Mouse (Mus musculus) NIH3T3 (cell line): ENCODE data around the gene Syn1.

ENCODE experiments used
- DNase-seq: peaks from one replicate; pipeline ENCODE4 v3.0.0-alpha.2; 2012; ENCODE audit warnings: low read depth

Gene Syn1

GRCm38 (mm10) chrX:20920844-20921364, at the start of gene Syn1:
Syn1 (minus strand) TSS chrX:20921004.
- DNase-seq, result peak; percentile 92

DNA sequence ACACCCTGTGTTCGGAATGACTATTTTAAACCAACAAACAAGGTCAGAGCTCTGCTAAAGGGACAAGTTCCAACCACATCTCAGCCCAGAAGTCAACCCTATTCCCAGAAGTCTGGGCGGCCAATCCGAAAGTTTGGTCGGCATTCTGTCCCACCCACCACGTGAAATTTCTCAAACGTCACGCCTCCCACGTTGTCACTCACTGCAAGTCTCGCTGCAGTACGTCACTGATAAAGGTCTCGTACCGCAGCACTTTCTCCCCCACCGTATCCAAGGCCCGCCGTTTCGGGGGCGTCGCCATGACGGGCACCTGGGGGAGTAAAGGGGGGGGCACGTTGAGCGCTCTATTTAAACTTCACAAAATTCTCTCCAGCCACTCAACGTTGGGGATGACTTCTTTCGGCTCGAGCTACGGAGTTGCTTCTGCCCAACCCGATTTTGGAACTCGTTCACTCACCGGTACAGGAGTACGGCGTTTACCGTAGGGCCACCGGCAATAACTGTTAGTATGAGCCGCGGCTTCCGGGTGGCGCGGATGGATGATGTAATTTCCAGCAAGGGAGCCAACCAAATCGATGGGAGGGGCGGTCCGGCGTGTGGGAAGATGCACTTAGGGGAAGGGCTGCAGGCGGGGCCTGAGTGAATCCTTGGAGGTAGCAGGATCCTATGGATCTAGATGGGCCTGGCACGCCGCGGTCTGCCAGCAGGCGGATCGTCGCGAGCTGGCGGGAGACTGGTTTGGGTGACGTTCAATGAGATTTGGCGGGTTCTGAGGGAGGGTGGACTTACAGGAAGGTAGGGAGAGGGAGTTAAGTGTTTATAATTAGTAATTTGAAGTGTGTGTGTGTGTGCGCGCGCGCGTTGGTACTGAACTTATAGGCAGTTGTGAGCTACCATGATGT, 40.9 kb upstream of the Syn1 start, which contains the start of gene Uxt:
TSS of gene Uxt (minus strand) at position 541 of the 902 bp plus-strand sequence.
- peak; percentile 94 for DNase-seq

- DNase-seq, result peak; percentile 94
These were observed 29.5 kb upstream of the Syn1 start, which contains the start of gene Elk1 for GRCm38 (mm10) chrX:20950191-20950880. Elk1 (minus strand) TSS chrX:20950608.

DNA sequence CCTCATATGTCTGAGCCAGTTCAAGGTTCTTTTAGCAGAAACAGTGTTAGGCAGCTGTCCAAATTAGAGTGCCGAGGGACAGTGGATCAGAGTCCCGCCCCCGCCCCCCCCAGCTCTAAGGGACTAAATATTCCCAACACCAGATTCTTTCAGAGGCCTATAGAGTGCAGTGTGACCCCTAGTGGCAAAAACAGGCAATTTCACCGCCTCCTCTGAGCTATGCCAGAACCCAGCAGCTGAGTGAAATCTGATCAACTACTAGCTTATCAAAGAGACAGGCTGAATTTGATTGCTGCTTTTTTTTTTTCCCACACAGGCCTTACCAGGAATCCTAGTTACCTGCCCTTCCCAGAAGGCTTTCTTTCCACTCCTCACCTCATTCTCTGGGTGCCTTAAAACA, 25.3 kb upstream of the Syn1 start:
- peak; percentile 73 for DNase-seq

DNA sequence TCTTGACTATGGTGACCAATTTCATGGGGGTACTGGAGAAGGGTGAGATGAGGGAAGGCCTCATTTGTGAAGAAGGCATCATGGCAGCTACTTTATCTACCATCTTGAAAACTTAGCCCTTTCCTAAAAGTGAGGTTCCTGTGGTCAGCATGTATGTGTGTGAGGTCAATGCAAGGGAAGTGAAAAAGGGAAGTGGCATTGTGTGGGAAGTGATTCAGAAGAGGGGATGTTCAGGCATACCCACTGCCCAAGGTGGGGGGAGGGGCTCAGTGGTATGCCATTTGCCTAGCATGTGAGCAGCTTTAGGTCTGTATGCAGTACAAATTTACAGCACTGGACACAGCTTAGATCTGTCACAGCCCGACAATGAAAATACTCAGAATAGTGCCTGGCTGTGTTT, 11.2 kb upstream of the Syn1 start:
- no peak for DNase-seq

DNA sequence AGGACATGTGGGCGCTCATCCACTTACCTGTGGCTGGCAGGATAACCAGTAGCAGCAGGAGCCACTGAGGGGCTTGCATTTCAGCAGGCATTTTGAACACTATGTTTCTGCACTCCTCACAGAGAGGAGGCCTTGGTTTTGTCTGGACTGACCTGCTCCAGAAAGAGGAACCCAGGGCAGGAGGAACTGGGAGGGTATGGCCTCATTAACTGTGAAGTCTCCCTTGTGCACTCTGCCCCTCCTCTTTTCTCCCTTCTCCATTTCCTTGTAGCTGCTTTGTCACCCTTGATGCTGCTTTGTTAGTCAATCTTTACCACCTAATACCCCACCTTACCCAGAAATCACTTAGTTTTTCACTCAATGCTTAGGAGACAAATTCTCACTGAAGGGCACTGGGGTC, 10.6 kb upstream of the Syn1 start, which contains the start of gene Cfp:
TSS of gene Cfp (minus strand) at position 192 of the 400 bp plus-strand sequence.
- no peak for DNase-seq

DNA sequence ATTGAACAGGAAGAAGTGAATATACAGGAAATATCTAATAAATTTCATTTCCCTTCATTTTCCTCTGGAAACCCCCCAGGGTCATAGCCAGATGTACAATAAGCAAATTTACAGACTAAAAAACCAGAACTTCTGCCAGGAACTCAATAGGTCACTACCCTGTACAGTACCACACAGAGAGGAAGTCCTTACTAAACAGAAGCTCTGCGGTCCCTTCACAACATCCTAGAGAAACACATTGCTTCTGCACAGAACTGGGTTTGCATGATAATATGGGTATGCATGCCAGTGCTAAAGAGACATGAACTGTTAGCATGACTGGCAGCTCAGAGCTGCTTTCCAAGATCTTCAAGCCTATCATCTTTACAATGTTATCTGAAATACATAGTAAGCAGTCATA, 9.1 kb upstream of the Syn1 start:
- DNase-seq, result no peak

DNA sequence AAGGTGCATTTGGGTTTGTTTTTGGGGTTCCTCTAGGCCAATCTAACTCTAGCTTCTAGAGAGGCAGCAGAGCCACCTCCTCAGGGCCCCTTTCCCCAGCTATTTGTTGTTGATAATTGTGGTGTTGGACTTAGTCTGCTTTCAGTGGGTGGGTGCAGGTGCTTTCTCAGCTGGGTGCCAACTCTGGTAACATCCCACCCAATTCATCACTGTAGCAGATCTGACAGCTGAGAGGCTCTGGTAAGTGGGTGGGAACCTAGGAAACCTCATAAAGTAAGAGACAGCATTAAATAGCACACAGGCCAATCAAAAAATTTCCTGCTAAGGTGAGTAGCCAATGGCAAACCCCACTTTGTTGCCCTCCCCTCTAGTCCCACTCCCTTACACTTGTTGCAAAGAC, 4.2 kb upstream of the Syn1 start:
- no peak for DNase-seq

DNA sequence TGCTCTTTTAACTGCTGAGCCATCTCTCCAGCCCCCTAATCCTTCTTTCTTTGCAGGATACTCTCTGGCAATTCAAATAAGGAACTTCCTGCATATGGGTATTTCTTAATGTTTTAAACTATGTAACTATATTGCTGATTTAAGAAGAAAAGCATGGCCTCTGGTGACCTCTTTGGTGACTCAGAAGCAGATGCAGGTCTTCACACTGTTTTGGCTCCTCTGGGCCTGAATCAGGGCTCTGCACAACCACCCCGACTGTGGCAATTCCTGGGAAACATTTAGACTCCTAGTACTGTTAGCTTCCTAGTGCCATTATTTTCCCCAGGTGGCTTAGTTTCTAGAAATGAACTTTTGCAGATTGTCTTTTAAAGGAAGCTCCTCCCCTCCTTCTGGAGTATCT, 2.7 kb upstream of the Syn1 start:
- DNase-seq, result peak; percentile 28

DNA sequence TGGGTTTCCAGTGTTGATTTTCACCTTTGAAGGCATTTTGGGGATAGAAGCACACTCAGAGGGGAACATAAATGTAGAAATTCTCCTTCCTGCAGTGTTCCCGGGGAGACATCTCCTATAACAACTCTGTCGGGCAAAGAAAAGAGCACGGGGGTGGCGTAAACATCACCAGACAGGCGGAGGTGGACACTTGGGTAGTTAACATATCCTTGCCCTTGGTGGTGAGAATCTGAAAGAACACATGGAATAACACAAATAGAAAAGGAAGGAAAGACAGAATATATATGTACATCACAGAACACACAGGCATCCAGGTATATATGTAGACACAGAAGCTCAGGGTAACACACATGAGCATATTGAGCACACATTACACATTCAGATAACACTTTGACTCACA, 562 bp upstream of the Syn1 start:
- no peak for DNase-seq

DNA sequence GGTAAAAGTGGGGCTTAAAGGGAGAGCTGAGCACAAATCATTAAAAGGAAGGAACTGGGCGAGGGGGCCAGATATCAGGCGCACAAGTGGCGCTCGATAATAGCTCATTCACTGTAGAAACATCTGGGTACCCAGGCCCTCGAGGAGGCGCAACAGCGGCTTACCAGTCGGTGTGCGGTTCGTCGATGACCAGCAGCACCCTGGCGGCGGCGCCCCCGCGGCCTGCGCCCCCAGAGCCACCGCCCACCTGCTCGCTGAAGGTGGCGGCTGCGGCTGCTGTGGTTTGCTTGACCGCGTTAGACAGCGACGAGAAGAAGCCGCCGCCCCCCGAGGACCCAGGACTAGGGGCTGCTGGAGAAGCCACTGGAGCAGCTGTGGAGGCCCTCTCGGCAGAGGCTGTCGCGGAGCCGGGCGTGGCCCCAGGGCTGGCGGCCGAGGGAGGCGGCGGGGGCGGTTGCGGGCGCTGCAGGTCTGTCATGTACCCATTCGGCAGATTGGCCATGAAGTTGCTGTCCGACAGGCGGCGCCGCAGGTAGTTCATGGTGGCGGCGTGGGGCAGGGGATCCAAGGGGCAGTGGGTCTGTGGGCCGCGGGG, 458 bp downstream of the Syn1 start:
- peak; percentile 7 for DNase-seq

GRCm38 (mm10) chrX:20915075-20915474, 5.7 kb downstream of the Syn1 start:
- DNase-seq, result peak; percentile 34

DNA sequence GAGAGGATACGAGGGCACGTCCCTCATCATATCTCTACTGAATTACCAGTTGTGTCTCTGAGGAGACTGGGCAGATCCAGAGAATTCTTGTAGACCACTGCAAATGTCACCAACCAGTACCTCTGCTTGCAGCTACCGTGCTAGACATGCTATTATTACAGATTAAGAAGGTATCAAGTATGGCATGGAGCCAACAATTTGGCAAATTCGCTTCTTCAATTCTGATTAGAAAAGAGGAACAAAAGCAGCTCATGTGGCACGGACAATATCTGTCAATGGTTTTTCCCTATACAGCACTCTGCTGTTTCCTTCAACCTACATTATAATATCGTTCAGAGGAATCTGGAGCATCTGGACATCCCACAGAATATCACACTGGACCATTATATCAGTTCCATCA, 7.1 kb downstream of the Syn1 start:
- no peak for DNase-seq

DNA sequence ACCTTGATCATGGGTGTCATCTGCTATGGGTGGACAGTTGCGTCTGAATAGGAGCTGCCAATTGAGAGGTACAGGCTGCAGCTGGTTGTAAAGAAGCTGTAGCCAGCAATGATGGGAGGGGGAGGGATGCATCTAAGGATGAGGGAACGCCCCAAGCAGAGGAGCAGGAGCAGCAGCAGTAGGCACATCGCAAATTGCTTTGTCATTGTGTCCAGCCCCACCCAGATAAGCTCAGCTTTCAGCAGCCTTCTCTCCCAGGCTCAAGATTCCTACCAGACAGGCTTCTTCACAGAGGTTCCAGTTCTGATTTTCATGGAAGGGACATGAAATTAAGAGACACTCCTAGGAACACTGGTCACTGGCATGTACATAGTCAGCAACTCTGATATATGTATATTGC, 10.7 kb downstream of the Syn1 start:
- DNase-seq, result no peak

DNA sequence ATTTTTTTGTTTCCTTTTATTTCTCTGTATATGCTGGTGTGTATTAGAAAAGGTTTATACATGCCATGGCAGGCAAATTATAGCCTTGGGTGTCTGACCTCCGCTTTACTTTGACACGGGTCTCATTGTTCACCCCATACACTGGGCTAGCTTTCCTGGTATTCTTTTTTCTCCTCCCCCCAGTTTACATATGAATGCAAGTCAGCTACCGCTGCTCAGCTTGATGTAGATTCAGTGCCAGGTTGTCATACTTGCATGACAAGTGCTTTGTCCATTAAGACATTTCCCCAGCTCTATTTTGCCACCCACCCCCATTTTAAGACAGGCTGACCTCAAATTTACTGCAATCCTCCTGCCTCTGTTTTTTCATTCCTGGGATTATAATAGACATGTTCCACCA, 45.6 kb downstream of the Syn1 start:
- DNase-seq, result no peak

- DNase-seq, result no peak
These were observed 47.8 kb downstream of the Syn1 start for GRCm38 (mm10) chrX:20872928-20873500.

DNA sequence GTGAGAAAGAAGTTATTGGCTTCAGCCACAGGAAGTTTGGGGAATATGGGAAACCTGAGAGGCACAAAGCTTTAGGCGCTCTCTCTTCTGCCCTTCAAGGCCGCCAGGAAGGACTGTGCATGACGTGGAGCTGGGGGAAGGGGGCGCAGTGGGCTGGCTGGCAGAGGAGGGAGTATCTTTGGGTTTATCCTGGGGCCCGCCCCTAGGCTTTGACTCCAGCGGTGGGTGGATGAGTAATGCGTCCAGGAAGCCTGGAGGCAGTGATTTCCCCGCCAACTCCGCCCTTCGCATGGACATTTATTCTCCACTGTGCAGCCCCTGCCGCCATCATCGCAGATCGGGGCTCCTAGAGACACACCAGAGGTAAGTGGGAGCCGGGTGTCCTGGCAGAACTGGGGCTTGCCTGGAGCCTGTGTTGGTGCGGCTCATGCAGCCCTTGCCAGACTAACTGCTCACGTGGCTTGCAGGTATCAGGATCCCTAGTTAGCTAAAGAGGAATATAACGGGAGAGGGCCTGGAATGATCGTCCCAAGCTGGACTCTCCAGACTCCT, 50.8 kb downstream of the Syn1 start, which contains the start of gene Timp1:
TSS of gene Timp1 (plus strand) at position 205 of the 552 bp plus-strand sequence.
- peak; percentile 90 for DNase-seq

GRCm38 (mm10) chrX:20869203-20869602, 51.6 kb downstream of the Syn1 start:
- peak; percentile 48 for DNase-seq

- DNase-seq, result peak; percentile 61
These were observed 52.7 kb downstream of the Syn1 start for GRCm38 (mm10) chrX:20868091-20868490.

DNA sequence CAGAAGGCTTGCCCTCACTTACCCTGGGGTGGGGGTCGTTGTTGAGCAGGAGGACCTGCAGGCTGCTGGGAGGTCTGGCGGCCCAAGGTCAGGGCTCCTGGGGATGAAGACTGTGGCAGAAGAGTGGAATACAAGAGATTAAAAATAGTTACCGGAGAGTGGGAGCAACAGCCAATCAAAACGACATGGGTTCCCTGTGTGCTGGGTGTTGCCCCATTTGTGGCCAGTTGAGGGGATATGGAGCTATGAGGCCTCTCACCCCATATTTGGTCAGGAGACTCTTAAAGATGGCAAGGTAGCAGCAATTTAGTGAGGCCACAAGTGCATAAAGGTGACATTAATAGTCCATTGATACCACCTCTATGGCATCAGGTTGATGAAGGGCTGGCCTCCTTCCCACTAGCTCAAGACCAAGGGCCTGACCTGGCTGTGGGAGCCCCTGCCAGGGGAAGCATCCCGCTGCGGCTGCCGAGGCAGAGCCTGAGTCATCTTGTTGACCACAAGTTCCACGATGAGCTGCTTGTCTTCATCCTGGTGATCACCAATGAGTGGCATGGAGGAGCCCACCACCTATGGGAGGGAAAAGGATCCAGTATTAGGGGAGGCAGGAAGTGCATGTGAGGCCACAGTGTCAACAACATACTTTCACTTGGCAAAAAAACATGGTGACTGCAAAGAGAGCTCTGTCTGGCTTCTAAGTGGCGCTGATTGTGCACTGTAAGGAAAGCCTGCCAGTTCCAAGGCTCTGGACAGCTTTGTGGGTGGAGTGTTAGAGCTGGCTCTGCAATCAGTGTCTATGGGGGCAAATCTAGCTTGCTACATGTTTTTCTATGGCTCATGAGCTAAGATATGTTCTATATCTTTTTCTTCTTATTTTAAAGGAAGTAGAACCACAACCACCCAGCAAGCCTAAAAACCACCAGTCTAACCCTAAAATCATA, 57.4 kb downstream of the Syn1 start:
- DNase-seq, result no peak
